Mouse (Mus musculus): ENCODE data around the gene Fam102a.

Fam102a gene

GRCm38 (mm10) chr2:32582830-32583799, 48.0 kb downstream of the Fam102a start:
- DNase-seq = peak; percentile 80

GRCm38 (mm10) chr2:32585149-32585714, 50.1 kb downstream of the Fam102a start:
- DNase-seq = no peak

DNA sequence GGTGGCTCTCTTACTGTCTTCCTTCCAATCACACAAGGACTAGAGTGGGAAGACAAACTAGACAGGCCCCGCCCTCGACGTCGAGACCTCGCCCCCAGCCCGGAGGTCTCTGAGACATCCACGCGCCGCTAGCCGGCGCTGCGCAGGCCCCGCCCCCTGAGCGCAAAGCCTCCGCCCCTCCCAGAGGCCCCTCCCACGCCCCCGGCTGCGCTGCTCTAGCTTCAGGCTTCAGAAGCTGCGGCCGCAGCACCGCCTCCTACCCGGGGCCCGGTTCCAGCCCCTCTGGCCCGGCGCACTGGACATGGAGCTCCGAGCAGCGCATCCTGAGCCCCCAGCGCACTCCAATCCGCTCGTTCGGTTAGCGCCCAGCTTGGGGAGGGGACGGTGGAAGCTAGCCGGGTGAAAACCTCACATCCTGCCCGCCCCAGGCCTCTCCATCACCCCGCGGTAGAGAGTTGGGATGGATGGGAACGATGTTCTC, 51.8 kb downstream of the Fam102a start, which contains the start of gene St6galnac4:
TSS of gene St6galnac4 (plus strand) at position 225 of the 481 bp plus-strand sequence.
- DNase-seq = peak; percentile 97

DNA sequence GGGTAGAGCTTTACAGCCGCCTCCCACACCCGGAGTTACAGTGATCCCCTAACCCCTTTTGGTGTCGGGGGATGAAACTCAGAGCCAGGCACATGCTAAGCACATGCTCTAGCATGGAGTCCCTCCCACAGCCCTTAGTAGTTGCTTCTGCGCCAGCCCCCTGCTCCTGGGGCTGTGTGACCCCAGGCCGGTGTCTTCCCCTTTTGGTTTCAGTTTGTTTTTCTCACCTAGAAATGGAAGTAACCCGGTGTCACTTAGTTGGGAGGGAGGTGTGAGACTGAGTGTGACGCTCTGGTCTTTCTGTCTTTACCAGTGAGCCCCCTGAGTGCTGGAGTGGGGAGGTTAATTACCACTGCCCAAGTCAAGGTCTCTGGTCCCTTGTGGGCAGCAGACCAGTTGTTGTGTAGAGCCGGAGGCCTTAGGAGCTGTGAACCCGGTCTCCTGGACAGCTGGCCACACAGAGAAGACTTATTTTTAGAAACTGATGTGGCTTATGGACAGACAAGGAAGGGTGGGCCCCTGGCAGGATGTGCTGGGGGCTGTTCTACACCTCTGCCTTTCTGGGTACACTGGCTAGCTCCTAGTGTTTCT, 52.7 kb downstream of the Fam102a start:
- peak; percentile 57 for DNase-seq

- DNase-seq = no peak
Observed at GRCm38 (mm10) chr2:32589213-32589795, 54.2 kb downstream of the Fam102a start.

DNA sequence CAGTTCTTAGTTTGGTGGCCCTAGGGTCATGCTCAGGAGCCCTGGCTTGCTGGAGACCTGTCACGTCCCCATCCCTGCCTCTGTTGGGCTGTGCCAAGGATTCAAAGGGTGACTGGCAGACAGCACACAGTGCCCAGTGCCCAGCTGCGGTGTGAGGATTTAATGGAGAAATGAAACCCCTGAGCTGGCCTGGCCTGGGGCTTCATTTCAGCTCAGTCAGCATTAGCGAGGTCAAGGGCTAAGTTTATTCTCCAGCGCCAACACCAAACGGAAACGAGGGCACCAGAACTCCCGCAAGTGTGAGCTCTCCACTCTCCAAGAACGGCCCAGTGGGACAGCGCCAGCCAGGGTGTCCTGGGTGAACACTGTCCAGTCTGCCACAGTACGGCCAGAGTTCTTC, 55.1 kb downstream of the Fam102a start:
- no peak for DNase-seq

- no peak for DNase-seq
Observed at GRCm38 (mm10) chr2:32591249-32591648, 56.1 kb downstream of the Fam102a start.

GRCm38 (mm10) chr2:32596725-32597124, 61.6 kb downstream of the Fam102a start:
- DNase-seq = no peak

- DNase-seq = no peak
Observed at GRCm38 (mm10) chr2:32597248-32597647, 62.1 kb downstream of the Fam102a start.

GRCm38 (mm10) chr2:32597699-32598098, 62.6 kb downstream of the Fam102a start:
- no peak for DNase-seq

DNA sequence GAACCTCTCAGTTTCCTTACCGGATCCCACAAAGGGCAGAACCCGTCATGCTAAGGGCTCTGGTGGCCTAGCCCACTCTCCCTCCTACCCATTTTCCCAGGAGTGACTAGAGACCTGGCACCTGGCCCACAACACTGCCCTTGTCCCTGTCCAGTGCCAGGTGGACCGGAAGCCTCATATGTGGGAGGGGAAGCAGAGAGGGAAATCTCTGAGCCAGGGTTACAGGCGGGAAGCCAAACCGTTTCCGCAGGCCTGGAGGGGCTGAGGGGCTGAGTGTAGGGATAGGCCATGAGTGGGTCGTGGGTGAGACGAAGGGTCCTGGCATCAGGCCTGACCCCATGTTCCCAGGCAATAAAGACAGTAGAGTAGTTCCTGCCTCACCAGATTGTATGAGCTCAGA, 63.4 kb downstream of the Fam102a start:
- DNase-seq = no peak

GRCm38 (mm10) chr2:32599409-32599808, 64.3 kb downstream of the Fam102a start, which contains the start of gene St6galnac6:
TSS of gene St6galnac6 (plus strand) at chr2:32599709.
- no peak for DNase-seq

- peak; percentile 58 for DNase-seq
Observed at GRCm38 (mm10) chr2:32601417-32602065, 66.4 kb downstream of the Fam102a start.

DNA sequence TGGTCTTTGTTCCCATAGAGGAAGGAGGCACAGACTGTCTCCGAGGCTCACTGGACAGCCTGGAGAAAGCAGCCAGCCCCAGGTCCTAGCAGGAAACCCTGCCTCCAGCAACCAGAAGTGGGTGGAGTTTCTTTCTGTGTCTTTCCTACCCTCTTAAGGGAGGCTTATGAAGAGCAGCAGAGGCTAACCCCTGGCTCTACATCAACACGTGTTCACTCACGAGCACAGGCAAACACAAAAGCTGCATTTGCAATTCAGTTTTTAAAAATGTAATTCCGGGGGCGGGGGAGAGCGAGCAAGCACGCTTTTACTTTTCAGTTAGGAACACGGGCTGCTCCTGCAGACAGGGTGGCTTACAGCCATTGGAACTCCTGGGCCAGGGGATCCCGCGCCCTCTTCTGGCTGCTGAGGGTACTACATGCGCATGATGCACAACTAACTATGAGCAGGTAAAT, 67.5 kb downstream of the Fam102a start:
- peak; percentile 95 for DNase-seq

DNA sequence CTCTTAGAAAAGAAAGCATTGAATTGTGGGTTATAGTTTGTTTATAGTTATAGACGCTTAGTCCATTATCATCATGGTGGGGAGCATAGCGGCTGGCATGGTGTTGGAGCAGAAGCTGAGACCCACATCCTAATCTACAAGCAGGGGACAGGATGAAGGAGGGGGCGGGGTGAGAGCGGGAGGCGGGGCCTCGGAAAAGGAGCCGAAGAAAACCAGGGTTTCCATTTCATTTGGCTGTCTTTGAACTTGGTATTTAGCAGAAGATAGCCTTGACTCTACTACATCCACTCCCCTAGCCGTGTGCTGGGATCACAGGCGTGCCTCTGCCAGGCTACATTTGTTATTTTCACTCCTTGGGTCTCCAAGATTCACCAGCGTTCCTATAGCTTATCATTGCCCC, 69.5 kb downstream of the Fam102a start:
- peak; percentile 51 for DNase-seq

- peak; percentile 90 for DNase-seq
Observed at GRCm38 (mm10) chr2:32606161-32607142, 71.3 kb downstream of the Fam102a start.

GRCm38 (mm10) chr2:32607262-32607947, 72.3 kb downstream of the Fam102a start:
- DNase-seq = peak; percentile 50

DNA sequence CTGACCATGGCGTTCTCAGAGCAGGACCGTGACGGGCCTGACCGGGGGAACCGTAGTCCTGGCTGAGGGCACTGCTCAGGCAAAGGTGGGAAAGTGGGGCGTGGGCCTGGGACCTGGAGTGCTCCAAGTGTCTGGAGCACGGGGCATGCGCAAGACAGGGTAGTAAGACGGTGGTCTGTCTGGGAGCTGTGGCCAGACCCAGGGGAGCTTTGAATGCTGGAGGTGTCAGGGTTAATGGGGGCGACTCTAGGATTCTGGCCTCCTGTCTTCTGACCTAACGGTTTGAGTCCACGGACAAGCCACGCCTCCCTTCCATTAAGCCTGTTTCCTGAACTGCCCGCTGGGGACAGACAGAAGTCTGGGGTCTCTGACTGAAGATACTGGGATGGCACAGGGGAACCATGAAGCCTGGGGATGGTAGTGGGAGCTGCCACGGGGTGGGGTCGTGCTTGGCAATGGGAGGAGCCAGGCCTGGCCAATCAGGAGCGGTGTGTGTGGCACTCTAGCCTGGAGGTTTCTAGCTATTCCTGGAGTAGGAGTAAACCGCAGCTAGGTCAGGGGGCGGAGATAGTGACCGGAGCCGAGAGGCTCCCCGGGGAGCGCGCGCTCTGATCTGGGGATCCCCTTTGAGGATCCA, 73.1 kb downstream of the Fam102a start:
- peak; percentile 36 for DNase-seq

GRCm38 (mm10) chr2:32608778-32609435, 73.8 kb downstream of the Fam102a start:
- DNase-seq = no peak

All from thymus, postnatal 4 days (tissue).